Mouse (Mus musculus): ENCODE measurements around the gene Calm2.
A peak's percentile ranks its signal among the peaks of the same experiment; 100 is the strongest.

Calm2 gene

DNA sequence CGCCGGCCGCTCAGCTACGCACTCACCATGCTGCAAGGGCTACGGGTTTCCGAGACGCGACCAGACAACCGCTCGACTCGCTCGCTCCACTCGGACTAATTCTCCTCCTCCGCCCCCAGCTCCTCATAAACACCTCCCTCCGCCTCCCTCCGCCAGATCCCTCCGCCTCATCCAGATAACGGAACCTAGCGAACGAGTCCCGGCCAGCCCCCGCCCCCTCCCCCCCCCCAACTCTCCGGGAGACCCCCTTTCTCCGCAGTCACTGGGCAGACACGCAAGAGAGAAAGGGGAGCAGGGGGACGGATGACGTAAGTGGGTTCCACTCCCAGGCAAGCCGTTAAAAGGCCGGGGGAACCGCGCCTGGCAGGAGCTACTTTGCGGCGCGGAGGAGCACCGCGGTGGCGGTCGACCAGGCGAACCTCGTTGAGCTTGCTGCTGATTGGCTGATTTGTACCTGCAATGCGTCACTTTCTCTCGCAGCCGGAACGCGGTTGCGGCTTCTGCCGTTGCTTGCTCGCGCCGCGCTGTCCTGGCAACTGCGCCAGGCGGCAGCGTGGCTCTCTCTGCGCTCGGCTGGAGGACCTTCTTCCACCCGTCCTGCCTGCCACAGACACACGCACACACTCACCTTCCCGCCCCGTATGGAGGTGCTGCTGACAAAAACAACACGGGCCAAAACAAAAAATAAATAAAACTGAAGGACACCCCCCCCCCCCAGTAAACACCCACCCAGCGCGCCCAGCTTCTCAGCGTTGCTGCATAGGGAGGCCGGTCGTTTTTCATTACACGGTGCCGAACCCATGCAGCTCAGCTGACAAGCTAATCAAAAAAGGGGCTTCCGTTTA, at the start of gene Calm2:
Gene Calm2 (minus strand): TSS at position 169 of the 845 bp plus-strand sequence.
- DNase-seq (ENCODE audit: low spot score), result peak; percentile 97

DNA sequence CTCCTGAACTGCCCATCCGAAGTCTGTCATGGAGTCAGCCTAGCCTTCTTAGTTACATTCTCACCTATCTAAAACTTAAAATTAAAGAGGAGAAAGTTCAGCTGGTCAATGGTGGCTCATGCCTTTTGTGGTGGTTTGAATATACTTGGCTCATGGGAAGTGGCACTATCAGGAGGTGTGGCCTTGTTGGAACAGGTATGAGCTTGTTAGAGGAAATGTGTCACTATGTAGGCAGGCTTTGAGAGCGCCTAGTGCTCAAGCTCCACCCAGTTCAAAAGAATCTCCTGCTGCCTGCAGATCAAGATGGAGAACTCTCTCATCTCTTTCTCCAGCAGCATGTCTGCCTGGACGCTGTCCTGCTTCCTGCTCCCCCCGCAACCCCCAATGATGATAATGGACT, 48.8 kb upstream of the Calm2 start:
- DNase-seq (ENCODE audit: low spot score), result no peak

- DNase-seq (ENCODE audit: low spot score), result no peak
These were observed 47.6 kb upstream of the Calm2 start for GRCm38 (mm10) chr17:87494310-87494709.

GRCm38 (mm10) chr17:87492286-87492685, 45.6 kb upstream of the Calm2 start:
- DNase-seq (ENCODE audit: low spot score), result no peak

GRCm38 (mm10) chr17:87490295-87490694, 43.6 kb upstream of the Calm2 start:
- no peak for DNase-seq (ENCODE audit: low spot score)

DNA sequence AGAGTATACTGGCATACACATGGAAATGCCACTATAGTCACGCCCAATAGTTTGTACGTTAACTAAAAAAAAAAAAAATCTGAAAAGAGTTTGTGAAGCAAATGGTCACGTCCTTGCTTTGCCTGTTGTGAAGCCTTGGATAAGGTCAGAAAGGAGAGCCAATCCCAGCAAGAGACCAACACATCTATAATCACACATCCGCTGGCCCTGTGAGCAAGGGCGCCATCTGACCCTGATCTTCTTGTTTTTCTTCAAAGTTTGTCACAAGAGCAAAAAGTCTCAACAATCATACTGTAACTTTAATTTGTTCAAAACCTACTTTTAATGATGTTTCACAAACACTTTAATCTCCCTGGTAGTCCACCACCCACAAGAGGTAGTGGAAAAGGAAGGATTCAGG, 39.0 kb upstream of the Calm2 start:
- no peak for DNase-seq (ENCODE audit: low spot score)

- DNase-seq (ENCODE audit: low spot score), result no peak
These were observed 36.1 kb upstream of the Calm2 start for GRCm38 (mm10) chr17:87482867-87483266.

DNA sequence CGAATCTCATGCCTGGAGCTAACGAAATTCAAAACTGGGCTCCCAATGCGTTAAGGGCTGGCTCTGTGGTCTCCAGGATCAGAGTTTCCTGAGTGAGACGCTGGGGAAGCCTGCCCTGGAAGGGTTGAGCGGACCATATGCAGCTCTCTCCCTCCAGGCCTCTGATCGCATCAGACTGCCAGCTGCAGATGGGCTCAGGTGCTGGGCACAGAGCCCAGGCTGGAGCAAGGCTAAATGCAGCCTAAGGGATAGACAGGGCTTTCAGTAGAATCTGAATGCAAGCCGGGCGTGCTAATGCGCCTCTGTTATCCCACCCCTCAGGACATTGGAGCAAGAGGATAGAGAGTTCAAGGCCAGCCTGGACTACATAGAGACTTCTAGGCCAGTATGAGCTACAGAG, 31.8 kb upstream of the Calm2 start:
- no peak for DNase-seq (ENCODE audit: low spot score)

- DNase-seq (ENCODE audit: low spot score), result no peak
These were observed 30.9 kb upstream of the Calm2 start for GRCm38 (mm10) chr17:87477611-87478010.

DNA sequence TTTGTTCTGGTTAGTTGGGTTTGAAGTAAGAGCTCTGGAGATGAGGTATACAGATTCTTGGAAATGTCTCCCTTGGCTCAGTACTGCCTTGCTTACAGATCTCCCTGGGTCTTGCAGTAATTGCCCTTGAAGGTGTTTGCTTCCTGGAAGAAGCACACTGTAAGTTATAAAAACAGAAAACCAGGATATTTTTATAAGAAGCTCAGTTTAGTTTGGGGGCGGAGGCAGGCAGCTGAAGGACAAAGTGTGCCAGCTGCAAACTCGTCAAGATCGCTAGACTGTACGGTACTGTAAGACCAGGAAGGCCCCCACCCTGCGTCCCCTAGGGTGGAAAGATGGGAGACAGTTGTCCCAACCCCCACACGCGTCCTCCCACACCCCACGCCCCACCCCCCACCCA, 28.6 kb upstream of the Calm2 start:
- DNase-seq (ENCODE audit: low spot score), result no peak

DNA sequence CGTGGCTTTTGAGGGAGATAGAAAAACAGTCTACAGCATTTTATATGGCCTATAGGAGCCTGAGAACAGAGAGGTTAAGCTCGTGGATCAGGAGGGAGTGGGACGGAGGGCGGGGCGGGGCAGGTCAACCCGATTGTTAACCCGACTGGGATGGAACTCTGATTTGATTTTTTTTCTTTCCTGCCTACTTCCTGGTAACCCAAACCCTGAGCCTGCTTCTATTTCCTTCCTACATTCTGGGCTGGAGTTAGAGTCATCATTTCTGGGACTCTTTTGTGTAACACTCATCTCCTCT, 27.7 kb upstream of the Calm2 start:
- no peak for DNase-seq (ENCODE audit: low spot score)

DNA sequence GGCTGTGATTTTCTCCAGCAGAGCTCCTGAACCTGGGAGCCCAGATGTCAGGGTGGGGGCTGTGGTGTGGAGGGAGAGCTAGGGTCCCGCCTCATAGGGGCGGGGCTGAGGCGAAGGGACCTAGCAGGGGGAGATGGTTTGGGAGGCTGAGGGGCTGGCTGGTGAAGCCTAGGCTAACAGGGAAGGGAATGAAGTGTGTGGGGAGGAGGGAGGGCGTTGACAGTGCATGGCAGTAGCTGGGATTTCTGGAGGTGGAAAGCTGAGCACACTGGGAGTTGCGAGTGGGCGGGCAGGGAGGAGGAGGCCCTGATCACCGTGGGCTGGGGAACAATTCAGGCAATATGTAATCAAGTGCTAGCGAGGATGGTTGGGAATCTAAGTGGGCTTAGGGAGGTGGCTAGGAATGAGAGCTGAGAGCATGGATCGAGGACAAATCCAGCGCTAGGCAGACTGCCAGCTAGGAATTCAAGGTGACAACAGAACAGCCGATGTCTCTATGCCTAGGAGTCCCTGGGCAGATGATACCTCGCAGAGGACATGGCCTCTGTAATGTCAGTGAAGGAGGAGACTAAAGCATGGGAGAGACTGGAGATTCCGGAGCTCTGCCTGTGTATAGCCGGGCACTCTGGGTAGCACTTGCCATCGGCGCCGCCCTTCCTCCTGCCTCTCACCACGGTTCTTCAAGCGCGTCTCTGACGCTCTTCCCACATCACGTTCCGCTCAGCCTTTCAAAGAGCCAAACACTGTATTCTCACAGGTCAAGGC, 27.2 kb upstream of the Calm2 start:
- DNase-seq (ENCODE audit: low spot score), result no peak

DNA sequence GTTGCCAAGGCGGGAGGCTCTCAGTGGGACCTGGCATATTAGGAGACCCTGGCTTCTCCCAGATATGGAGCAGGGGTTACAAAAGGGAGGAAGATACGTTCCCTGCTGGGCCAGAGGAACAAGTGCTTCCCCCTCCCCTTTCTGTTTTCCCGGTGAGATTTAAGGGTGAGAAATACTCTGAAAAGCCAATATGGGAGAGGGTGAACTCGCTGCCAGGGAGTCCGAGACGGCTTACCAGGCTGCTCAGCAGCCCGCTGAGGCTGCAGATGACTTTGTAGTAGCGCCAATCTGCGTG, 26.7 kb upstream of the Calm2 start:
- no peak for DNase-seq (ENCODE audit: low spot score)

GRCm38 (mm10) chr17:87472879-87473278, 26.1 kb upstream of the Calm2 start:
- no peak for DNase-seq (ENCODE audit: low spot score)

DNA sequence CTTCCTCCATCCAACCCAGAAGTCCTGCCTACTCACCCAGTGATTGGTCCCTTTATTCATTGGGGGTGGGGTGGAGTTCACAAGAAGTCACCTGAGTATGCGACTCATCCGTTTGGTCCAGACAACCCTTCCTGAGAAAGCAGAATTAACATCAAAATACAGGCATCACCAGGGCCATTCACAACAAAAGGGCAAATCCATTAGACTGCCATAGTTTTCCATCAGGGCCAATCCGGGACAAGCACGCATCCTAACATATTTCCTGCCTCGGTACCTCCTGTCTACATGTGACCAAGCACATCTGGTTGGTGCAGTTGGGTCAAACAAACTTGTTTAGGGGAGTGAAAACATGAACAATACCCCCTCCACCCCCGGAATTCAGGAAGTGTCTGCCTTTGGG, 24.9 kb upstream of the Calm2 start:
- no peak for DNase-seq (ENCODE audit: low spot score)

- DNase-seq (ENCODE audit: low spot score), result no peak
These were observed 24.1 kb upstream of the Calm2 start for GRCm38 (mm10) chr17:87470797-87471196.

DNA sequence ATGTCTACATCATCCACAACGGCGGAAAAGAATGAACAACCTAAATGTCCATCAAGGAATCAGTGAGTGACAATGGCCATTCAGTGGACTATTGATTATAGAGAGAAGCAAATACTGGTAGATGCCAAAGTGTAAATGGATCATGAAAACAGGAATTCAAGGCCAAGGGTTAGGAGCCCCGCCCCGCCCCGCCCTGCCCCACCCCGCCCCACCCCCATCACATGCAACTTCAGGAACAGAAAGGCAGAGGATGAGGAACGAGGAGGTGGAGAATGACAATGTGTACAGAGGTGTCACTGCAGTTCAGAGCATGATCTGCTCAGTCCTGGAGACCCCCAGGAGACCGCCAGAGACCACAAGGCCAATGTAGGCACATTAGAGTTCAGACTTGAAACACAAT, 23.5 kb upstream of the Calm2 start:
- DNase-seq (ENCODE audit: low spot score), result no peak

GRCm38 (mm10) chr17:87469428-87469827, 22.7 kb upstream of the Calm2 start:
- DNase-seq (ENCODE audit: low spot score), result no peak

GRCm38 (mm10) chr17:87468616-87469015, 21.9 kb upstream of the Calm2 start:
- DNase-seq (ENCODE audit: low spot score), result no peak

GRCm38 (mm10) chr17:87461499-87461896, 14.8 kb upstream of the Calm2 start:
- no peak for DNase-seq (ENCODE audit: low spot score)

GRCm38 (mm10) chr17:87460669-87461498, 14.1 kb upstream of the Calm2 start:
- no peak for DNase-seq (ENCODE audit: low spot score)

DNA sequence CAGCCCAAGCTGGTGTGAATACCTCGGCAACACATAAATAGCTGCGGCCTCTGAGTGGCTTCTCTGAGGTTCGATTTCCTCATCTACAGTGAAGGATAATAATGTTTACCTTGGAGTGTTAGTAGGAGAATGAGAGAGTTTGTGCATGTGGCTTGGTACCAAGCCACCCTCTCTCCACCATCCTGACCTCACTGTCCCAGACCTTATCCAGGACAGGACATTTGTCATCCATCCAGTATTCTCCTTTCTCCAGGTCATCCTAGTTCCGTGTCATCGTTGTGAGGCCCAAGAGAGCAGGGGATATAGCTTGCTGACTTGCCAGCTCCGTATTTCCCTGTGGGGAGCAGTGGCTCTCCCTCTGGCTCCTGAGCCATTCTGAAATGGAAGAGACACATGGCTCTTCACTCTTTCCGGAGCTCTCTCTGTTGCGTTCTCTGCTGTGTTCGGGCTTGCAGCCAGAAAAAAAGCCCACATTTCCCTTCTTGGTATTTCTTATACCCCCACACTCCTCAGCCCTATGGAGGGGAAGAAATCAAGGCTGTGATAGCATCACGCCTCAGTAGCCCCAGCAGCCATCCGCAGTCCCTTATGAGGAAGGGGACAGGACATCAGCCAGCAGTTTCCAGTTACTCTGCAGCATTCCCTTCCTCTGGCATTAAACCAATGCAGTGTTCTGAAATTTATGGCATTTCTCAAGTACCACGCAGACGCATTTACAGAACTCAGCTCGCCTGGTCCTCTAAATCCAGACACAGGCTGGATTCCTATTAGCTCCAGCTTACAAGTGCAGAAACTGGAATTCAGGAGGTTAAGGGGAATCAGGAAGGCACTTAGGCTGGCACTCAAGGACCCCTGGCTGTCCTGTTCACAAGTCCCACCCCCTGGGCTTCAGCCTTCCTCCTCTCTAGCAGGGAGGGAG, 13.3 kb upstream of the Calm2 start:
- no peak for DNase-seq (ENCODE audit: low spot score)

All from urinary bladder, postnatal 10 days (tissue).